Mouse (Mus musculus) gastrocnemius, postnatal 4 days (tissue): Measurements from ENCODE around the gene Lrrk2. TPM values are rescaled to one million over a fixed set of nuclear protein-coding genes. Genes with fewer than 3 reads are reported as not detected.

Experiments
- DNase-seq, 2 experiments: peaks; one replicate each; pipeline ENCODE4 v3.0.0; 2021 to 2022; ENCODE audit warnings: low spot score in 2 of 2, mixed read lengths in 2 of 2
- total RNA-seq, 2 experiments: library from RNA; stranded (reverse); gene quantifications; 2 replicates each; pipeline ENCODE4 v1.2.3; 2021

The Lrrk2 gene
- total RNA-seq, 2 experiments from 2014 or later = 9.5 to 9.8 TPM

- no peak for DNase-seq
These were observed 13.0 kb downstream of the Lrrk2 start for GRCm38 (mm10) chr15:91685880-91686563.

DNA sequence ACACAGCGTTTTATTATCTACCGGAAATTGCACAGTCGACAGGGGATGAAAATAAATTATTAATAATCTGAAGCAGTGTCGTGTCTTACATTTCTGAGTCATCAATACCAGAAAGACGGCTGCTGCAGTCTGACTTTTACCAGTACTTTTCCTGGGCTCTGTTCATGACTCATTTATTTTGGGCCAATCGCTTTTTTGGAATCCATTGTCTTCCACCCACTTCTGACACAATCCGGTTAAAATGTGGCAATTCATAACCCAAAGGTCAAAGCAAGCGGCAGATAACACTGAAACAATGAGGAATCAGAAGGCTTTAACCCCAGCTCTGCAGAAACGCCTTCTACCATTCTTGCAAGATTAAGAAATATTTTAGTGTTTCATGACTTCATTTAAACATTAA lies 17.7 kb downstream of the Lrrk2 start:
- no peak for DNase-seq

- peak in 1 of 2 experiments; percentile 15 for DNase-seq
These were observed 20.1 kb downstream of the Lrrk2 start for GRCm38 (mm10) chr15:91693051-91693450.

- no peak for DNase-seq
These were observed 20.9 kb downstream of the Lrrk2 start for GRCm38 (mm10) chr15:91693856-91694255.

DNA sequence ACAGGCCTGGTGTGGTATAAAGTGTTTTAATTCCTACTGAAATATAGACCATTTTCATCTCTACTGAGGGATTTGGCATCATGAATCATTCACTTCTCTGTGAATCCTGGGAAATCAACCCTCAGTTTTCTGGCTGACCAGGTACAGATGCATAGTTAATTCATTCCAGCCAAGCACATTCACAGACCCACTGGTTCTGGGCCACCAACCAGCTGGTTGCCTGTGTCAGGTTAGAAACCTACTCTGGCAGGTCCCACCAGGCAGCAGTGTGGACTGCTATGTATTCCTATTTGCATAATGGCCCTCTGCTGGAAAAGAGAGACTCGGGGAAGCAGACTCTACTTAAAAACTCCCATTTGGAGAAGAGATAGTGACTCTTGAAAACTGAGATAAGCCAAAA lies 27.9 kb downstream of the Lrrk2 start:
- no peak for DNase-seq

GRCm38 (mm10) chr15:91702991-91703715 lies 30.2 kb downstream of the Lrrk2 start:
- DNase-seq = peak in 1 of 2 experiments; percentile 9

DNA sequence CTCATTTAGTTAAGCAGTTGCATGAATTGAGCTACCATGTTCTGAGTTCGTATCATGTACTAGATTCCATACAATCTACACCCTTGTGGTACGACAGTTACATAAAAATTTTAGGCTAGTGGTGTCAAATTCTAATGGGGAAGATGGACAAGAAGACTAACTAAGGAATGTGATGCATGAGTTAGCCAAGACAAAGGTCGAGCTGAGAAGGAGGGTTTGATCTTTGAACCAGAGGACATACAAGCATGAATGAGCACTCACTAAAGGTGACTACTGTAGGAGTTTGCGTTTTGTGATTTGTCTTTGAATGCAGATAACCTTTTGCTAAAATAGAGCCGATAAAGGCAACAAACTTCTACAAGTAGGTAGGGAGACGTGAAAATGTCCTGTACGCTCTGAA lies 31.1 kb downstream of the Lrrk2 start:
- DNase-seq = no peak

DNA sequence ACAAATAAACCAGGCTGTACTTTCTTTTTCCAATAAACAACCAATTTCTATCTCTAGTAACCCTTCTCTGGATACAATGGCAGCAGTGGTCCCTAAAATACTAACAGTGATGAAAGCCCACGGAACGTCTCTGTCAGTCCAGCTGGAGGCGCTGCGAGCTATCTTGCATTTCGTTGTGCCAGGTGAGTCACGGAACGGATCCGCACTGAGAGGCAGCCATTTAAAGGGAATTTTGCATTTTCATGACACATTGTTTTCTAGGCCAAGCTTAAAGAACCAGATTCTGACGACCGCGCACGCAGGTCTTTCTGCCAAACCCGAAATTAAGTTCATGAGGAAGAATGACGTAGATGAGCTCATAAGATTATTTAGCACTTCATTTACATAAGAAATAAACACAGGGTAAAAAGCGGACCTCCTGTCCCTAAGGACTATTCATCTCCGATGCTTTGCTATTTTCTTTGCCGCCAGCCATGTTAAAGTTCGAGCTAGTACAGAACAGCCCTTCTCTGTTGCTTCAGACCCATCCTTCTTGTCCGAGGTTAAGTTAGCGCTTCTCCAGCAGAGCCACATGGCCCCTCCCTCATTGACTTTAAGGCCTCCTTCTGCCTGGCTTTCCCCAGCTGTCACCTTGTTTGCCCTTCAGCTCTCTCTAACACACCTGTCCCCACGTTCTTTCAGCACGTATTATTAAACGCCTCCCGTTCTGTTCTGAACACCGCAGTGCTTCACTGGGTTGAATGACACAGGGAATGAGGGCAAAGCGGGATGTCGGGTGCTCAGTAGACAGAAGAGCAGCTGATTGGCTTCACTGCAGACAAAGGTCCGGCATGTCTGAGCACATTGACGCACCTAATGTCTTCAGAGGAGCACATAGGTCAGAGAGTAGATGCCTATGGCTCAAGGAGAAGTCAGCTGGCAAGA lies 36.5 kb downstream of the Lrrk2 start:
- no peak for DNase-seq

- no peak for DNase-seq
These were observed 62.4 kb downstream of the Lrrk2 start for GRCm38 (mm10) chr15:91735216-91735922.

- peak in 1 of 2 experiments; percentile 48 for DNase-seq
These were observed 64.0 kb downstream of the Lrrk2 start for GRCm38 (mm10) chr15:91736791-91737533.

GRCm38 (mm10) chr15:91738808-91739207 lies 65.8 kb downstream of the Lrrk2 start:
- no peak for DNase-seq

- DNase-seq = no peak
These were observed 72.5 kb downstream of the Lrrk2 start for GRCm38 (mm10) chr15:91745501-91745900.

DNA sequence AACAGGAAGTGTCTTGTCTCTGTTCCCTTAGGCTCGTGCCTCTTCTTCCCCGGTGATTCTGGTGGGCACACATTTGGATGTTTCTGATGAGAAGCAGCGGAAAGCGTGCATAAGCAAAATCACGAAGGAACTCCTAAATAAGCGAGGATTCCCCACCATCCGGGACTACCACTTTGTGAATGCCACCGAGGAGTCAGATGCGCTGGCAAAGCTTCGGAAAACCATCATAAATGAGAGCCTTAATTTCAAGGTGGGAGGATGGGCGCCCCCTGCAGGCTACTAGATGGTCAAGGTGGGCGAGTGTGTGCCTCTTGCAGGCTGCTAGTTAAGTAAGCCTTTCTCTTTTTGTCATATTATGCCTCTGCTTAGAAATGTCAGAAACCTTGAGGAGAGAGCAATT lies 79.1 kb downstream of the Lrrk2 start:
- peak in 1 of 2 experiments; percentile 17 for DNase-seq

GRCm38 (mm10) chr15:91753378-91754080 lies 80.6 kb downstream of the Lrrk2 start:
- no peak for DNase-seq

DNA sequence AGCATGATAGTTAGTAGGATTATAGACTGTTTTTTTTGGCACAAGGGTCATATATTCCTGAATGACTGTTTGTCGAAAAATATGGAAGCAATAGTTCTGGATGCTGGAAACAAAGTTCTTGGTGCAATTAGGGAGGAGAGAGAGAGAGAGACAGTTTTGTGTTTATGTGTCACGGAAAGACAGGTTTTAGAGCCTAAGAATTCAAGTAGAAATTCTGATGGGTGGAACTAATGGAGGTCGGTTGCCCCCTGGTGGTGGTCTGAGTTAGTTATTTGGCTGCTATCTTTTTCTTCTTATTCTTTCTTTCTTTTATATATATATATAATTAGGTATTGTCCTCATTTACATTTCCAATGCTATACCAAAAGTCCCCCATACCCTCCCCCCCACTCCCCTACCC lies 81.6 kb downstream of the Lrrk2 start:
- peak in 1 of 2 experiments; percentile 58 for DNase-seq

DNA sequence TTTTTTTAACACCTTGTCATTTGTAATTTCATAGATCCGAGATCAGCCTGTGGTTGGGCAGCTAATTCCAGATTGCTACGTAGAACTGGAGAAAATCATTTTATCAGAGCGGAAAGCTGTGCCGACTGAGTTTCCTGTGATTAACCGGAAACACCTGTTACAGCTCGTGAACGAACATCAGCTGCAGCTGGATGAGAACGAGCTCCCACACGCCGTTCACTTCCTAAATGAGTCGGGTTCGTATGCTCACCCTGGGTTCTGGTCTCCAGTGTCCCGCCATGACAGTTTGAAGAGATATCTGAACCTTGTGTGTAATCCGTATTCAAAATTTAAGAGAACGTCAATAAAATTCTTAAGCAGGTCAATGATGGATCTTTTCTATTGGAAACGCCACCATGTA lies 82.8 kb downstream of the Lrrk2 start:
- DNase-seq = no peak

DNA sequence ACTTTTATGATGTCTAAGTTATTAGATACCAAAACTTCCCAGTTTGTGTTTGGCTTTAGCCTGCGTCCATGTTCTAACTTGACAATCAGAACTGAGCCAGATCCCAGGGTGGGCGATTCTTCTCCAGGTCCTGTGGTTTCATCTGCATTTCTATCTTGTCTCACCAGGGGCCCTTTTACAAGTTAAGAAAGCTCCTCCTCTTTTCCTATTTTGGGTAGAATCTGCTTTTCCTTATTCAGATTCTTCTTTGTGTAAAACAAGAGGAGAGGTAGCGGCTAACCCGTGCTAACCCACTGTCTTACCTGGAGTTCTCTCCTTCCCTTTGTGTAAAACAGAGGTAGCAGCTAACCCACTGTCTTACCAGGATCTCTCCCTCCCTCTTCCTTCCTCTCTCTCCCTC lies 99.1 kb downstream of the Lrrk2 start:
- DNase-seq = no peak

GRCm38 (mm10) chr15:91779166-91779565 lies 106.2 kb downstream of the Lrrk2 start:
- DNase-seq = no peak

DNA sequence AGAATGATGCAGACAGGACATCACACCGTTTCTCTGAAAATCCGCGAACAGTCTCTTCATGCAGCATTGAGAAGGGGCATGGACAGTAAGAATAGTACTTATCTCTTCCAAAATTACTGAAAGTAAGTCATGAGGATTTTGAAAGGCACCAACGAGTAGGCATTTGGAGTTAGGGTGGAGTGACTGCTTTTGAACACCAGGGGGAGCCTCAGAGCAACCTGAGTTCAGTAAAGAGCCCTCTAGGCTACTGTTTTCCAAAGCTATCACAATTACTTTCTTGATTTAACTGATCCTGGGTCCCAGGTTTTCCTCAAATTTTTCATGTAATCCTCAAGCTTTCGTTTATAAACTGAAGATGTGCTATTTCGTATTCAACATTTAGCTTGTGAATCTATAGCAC lies 108.2 kb downstream of the Lrrk2 start:
- peak in 1 of 2 experiments; percentile 15 for DNase-seq

GRCm38 (mm10) chr15:91788338-91788737 lies 115.4 kb downstream of the Lrrk2 start:
- no peak for DNase-seq
